Mouse (Mus musculus): ENCODE results near the gene Apoe.

Apoe gene

DNA sequence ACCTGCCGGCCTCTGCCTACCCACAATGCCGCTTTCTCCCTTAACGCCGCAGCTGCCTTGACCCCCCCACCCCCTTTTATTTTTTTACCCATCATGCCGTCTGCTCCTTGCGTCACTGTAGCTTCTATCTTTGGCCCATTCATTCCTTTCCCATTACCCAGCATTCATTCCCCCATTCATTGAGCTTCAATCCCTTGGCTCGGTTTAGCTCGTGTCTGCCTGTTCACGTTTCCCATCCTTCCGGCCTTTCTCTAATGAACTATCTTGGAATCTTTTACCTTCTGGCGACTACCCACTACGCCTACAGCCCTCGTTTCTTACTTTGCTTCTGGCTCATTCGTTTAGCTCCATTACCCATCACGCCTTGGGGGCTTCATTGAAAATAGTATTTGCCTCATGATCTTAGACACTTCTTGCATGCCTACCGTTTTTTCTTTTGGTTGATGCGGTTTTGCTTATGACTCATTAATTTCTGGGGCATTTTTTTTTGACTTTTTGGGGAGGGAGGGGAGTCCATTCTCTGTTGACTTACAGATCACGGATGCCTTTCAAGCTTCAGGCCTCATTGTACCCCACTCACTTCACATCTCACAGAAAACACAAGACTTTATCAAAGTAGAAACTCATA is 17.2 kb upstream of the Apoe start:
- DNase-seq (ENCODE audit: low read depth, low spot score): no peak

DNA sequence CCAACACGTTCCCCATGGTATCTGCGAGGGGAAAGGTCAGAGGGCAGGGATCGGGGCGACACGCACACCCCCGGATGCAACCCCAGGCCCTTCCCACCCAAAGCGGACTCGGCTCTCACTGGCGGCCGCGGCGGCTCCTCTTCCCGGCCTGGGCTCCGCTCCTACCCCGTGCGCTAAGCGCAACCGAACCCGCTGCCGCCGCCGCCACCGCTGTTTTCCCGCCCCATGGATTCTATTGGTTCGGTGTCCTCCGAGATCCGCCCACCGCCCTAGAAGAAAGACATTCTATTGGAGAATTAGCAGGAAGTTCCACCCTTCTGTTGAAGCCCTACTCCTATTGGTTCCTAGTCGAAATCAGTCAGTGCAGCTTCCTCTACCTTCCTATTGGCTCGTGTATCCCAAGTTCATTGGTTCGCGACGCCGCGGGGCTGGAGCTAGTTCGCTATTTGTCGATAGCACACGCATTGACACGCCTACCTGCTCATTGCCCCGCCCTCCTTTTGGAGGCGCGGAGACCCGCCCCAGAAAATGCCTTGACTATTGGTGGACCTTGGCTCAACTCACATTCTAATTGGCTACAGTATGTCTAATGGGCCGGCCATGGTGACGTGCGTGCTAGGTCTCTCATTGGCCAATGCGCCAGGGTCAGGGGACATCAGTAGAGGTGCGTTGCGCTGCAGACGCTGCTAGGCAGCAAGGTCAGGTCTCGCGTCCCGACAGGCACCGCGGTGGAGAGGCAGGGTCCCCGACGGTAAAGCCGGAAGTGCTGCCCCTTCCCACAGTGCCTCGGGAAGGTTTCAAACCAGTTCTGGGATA is 16.5 kb upstream of the Apoe start, which contains the start of gene Tomm40:
Tomm40 (minus strand) TSS at position 200 of the 816 bp plus-strand sequence.
- DNase-seq (ENCODE audit: low read depth, low spot score): peak; percentile 100

- DNase-seq (ENCODE audit: low read depth, low spot score): no peak
Measured at GRCm38 (mm10) chr7:19714836-19715235, 15.8 kb upstream of the Apoe start.

DNA sequence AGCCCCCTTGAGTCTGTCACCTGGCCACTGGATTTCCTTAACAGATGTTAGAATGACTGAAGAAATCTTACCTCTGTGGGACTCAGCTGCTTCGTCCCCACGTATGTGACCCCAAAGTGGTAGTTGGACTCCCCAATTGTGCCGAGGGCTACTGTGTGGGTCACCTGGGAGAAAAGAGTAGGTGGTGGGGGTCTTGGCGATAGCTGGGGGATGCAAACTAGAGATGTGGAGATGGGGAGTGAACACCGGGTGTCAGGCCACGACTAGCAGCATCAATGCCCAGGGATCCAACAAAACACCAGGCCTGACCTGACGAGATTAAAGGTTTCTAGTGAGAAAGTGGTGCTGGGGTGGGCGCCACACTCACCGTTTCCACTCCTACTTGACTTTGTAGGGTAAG is 14.6 kb upstream of the Apoe start:
- DNase-seq (ENCODE audit: low read depth, low spot score): no peak

- DNase-seq (ENCODE audit: low read depth, low spot score): no peak
Measured at GRCm38 (mm10) chr7:19713196-19713595, 14.2 kb upstream of the Apoe start.

DNA sequence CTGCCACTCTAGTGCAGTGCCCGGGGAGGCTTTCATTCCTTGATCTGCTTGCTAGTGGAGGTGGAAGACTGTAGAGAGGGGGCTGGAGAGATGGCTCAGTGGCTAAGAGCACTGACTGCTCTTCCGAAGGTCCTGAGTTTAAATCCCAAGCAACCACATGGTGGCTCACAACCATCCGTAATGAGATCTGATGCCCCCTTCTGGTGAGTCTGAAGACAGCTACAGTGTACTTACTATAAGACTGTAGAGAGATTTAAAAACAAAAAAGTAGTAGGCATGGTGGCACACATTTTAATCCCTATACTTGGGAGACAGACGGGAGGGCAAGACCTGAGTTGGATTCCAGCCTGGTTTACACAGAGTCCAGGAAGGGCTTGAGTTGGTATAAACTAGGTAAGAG is 13.4 kb upstream of the Apoe start:
- DNase-seq (ENCODE audit: low read depth, low spot score): no peak

DNA sequence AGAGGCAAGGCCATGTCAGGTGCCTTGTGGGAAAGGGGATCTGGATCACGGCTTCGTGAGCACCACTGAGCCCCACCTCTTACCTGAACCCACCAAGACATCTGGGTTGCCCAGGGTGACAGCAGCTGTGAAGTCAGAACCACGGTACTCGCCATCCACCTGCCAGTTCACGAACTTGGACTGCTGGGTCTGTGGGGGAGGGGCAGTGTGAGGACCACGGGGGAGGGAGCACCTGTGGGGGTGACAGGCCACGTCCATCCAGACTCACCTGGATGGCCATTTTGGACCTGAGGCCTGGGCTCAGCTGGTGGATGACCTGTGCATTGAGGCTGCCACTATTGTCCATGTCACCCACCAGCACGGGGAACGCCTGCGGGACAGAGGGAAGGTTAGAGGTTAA is 11.7 kb upstream of the Apoe start:
- DNase-seq (ENCODE audit: low read depth, low spot score): no peak

DNA sequence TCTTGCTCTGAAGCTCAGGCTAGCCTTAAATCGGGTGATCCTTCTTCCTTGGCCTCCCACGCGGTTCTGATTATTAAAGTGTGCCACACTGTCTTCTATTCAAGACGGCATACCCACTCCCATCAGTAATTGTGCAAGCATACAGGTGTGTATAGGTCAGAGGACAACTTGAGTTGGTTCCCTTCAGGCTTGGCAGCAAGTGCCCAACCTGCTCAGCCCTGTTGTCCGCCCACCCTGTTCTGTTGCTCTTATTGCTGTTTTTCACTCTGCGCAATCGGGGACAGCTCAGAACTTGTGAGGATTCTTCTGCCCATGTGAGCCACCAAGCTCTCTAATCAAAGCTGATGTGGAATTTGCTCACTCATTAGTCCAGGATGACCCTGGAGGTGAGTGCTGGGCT is 6.3 kb upstream of the Apoe start:
- DNase-seq (ENCODE audit: low read depth, low spot score): no peak

GRCm38 (mm10) chr7:19704475-19704874 is 5.5 kb upstream of the Apoe start:
- DNase-seq (ENCODE audit: low read depth, low spot score): no peak

- DNase-seq (ENCODE audit: low read depth, low spot score): no peak
Measured at GRCm38 (mm10) chr7:19702859-19703555, 4.0 kb upstream of the Apoe start.

GRCm38 (mm10) chr7:19701069-19701761 is 2.2 kb upstream of the Apoe start:
- peak; percentile 54 for DNase-seq (ENCODE audit: low read depth, low spot score)

DNA sequence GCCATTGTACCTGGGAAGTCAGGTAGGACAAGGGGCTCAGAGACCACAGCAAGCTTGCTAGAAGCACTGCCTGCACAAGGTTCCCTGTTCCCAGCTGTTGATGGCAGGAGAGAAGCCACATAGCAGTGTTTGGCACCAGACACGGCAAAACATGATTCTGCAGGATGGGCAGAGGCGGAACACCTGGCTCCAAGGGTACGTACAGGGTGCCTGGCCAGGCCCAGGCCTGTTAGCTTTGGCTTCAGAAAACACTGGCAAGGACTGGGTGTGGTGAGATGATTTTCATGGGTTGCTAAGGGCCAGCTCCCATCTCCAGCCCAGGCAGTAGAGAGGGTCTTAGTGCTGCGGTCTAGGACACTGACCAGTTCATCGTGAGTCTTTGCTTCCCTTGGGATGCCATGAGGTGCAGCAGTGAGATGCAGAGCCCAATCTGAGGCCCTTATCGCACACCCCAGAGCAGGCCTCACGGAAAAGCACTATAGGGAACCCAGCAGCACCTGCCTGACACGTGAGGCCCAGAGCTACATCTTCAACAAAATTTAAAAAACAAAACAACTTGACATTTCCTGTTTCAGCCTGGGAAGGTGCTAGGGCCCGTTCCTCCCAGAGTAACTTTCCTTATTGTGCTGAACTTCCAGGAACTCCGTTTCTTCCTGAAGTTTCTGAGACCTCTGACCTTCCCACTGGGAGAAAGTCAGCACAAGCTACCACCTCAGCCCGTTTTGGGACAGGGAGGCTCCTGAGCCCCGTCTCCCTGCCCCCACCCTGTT is 1.5 kb upstream of the Apoe start:
- DNase-seq (ENCODE audit: low read depth, low spot score): no peak

- DNase-seq (ENCODE audit: low read depth, low spot score): no peak
Measured at GRCm38 (mm10) chr7:19699827-19700148, 800 bp upstream of the Apoe start.

DNA sequence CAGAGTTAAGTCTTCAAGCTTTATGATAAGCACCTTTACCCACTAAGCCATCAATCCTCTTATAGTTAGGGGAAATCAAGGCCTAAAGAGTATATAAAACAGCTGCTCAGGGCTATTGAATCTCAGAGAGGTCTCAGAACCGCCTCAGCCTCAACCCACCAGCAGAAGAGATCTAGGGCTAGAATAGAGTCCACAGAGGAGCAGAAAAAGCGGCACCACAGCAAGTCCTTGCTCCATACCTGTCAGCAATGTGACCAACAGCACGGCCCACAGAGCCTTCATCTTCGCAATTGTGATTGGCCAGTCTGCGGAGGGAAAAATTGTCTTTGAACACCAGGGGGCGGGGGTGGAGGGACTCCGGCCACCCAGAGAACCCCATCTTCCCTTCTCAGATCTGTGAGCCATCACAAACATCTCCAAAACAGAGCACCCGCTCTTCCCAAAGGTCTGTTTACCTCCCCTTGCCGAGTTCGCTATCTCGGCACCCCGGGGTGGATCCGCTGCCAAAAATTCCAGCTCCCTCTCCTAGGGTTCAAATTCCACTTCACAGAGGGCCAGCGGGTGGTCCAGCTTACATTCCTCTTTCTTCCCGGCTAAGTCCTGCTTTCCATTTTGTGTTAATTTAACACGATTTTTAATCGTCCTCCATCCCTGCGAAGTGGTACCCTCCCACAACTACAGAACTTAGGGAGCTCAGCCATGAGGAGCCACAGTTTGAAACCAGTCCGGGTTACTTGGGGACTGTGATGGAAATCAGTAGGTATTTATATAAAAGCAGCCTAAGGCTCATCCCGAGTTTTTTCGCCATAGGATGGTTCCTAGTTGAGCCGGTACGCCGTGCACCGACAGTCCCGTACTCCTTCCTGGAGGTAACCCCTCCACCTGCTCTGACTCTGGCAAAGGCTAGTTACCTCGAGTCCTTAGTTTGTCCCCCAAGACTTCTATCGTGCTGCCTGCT is 760 bp downstream of the Apoe start:
- DNase-seq (ENCODE audit: low read depth, low spot score): no peak

DNA sequence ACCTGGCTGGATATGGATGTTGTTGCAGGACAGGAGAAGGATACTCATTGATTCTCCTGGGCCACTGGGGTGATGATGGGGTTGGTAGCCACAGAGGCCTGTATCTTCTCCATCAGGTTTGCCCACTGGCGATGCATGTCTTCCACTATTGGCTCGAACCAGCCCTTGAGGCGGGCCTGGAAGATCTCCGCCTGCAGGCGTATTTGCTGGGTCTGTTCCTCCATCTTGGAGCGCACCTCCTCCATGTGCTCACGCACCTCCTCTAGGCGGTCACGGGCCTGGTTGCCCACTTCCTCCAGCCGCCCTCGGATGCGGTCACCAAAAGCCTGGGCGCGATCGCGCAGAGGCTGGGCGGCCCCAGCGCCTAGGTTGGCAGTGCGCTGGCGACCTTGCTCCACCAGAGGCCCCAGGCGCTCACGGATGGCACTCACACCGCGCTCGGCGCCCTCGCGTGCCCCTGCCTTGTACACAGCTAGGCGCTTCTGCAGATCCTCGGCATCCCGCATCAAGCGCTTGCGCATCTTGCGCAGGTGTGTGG is 2.6 kb downstream of the Apoe start:
- DNase-seq (ENCODE audit: low read depth, low spot score): no peak

GRCm38 (mm10) chr7:19695881-19696280 is 3.1 kb downstream of the Apoe start:
- DNase-seq (ENCODE audit: low read depth, low spot score): no peak

DNA sequence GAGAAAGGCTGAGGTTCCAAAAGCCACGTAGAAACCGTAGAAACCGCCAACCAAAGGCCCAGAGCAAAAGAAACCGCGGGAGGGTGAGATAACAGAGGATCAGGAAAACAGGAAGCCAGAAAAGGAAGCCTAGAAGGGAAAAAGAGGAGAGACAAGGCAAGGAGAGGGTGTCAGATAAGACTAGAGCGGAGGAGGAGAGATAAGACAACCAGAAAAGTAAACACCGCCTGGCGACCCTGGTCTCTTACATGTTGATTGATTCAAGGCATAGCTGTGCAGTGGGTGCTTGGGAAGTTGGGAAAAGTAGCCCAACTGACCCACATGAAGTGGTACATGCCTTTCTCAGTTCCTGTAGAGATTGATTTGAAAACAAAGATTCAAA is 3.8 kb downstream of the Apoe start:
- no peak for DNase-seq (ENCODE audit: low read depth, low spot score)

GRCm38 (mm10) chr7:19694336-19695212 is 4.4 kb downstream of the Apoe start:
- no peak for DNase-seq (ENCODE audit: low read depth, low spot score)

GRCm38 (mm10) chr7:19693421-19693820 is 5.6 kb downstream of the Apoe start:
- DNase-seq (ENCODE audit: low read depth, low spot score): no peak

Data from forelimb bud, embryonic 11.5 days (tissue).